Mouse (Mus musculus): ENCODE results near the gene Cntnap1. TPM values are rescaled to one million over a fixed set of nuclear protein-coding genes. Genes with fewer than 3 reads are reported as not detected.

The Cntnap1 gene
- total RNA-seq, 2 experiments from 2014 or later, result 1.2 to 1.6 TPM

- H3K27ac ChIP-seq, result no peak overlapping the region
- H3K4me3 ChIP-seq, result no peak overlapping the region
- intact Hi-C loops (cut with DNase I), result no loop called here
- no peak for DNase-seq
- TF ChIP-seq CTCF (IDR thresholded peaks at IDR 0.05), result no peak
These were observed 15.1 kb downstream of the Cntnap1 start for GRCm38 (mm10) chr11:101185441-101185840.

DNA sequence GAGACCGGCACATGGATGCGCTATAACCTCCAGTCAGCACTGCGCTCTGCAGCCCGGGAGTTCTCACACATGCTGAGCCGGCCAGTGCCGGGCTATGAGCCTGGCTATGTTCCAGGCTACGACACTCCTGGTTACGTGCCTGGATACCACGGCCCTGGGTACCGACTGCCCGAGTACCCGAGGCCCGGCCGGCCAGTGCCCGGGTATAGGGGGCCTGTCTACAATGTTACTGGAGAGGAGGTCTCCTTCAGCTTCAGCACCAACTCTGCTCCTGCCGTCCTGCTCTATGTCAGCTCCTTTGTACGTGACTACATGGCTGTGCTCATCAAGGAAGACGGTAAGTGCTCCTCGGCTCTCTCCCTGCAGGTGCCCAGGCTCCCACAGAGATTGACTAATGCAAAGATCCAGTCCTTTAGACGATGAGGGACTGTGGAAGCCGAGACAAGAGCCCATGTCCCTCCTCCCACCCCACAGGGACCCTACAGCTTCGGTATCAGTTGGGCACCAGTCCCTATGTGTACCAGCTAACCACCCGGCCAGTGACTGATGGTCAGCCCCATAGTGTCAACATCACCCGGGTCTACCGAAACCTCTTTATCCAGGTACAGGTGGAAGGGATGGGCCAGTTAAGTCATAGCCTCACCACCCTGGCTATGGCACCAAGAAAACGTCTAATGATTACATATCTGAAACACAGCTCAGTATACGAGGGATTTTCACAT is 16.4 kb downstream of the Cntnap1 start:
- DNase-seq, result no peak
- no peak overlapping the region for H3K4me3 ChIP-seq
- intact Hi-C loops (cut with DNase I), result no loop called here
- no peak overlapping the region for H3K27ac ChIP-seq
- no peak for TF ChIP-seq CTCF (IDR thresholded peaks at IDR 0.05)

DNA sequence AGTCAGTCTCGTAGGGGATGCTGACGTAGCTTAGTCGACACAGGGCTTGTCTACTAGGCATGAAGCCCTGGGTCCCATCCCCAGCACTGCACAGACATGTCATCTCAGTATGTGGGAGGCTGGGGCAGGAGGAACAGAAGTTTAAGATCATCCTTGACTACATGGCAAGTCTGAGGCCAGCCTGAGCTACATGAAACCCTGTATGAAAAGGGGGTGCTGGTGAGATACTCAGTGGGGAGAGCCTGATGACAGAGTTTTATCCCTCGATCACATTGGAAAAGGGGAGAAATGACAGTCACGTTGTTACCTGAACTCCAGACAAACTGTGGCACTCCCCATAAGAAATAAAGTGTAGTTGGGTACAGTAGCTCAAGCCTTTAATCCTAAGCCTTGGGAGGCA is 17.2 kb downstream of the Cntnap1 start:
- intact Hi-C loops (cut with DNase I), result no loop called here
- Histone ChIP-seq H3K27ac (no peak overlapping the region), H3K4me3 (no peak overlapping the region)
- no peak for DNase-seq
- TF ChIP-seq CTCF (IDR thresholded peaks at IDR 0.05), result no peak

- Histone ChIP-seq H3K4me3 (no peak overlapping the region), H3K27ac (peak overlapping the region; percentile 71; the same call in 1 of the 2 replicates)
- no peak for TF ChIP-seq CTCF (IDR thresholded peaks at IDR 0.05)
- intact Hi-C loops (cut with DNase I), result no loop called here
- DNase-seq, result no peak
These were observed 18.0 kb downstream of the Cntnap1 start for GRCm38 (mm10) chr11:101188166-101188805.

GRCm38 (mm10) chr11:101189495-101190180 is 19.3 kb downstream of the Cntnap1 start:
- Histone ChIP-seq H3K27ac (peak overlapping the region; percentile 71), H3K4me3 (no peak overlapping the region)
- peak; percentile 84 for DNase-seq
- no peak for TF ChIP-seq CTCF (IDR thresholded peaks at IDR 0.05)
- intact Hi-C loops (cut with DNase I), result no loop called here

- TF ChIP-seq CTCF (IDR thresholded peaks at IDR 0.05), result no peak
- Histone ChIP-seq H3K27ac (peak overlapping the region; percentile 71), H3K4me3 (no peak overlapping the region)
- intact Hi-C loops (cut with DNase I), result no loop called here
- DNase-seq, result no peak
These were observed 20.0 kb downstream of the Cntnap1 start for GRCm38 (mm10) chr11:101190181-101190912.

- intact Hi-C loops (cut with DNase I), result no loop called here
- TF ChIP-seq CTCF (IDR thresholded peaks at IDR 0.05), result no peak
- Histone ChIP-seq H3K27ac (peak overlapping the region; percentile 71), H3K4me3 (no peak overlapping the region)
- no peak for DNase-seq
These were observed 20.9 kb downstream of the Cntnap1 start for GRCm38 (mm10) chr11:101190913-101191907.

DNA sequence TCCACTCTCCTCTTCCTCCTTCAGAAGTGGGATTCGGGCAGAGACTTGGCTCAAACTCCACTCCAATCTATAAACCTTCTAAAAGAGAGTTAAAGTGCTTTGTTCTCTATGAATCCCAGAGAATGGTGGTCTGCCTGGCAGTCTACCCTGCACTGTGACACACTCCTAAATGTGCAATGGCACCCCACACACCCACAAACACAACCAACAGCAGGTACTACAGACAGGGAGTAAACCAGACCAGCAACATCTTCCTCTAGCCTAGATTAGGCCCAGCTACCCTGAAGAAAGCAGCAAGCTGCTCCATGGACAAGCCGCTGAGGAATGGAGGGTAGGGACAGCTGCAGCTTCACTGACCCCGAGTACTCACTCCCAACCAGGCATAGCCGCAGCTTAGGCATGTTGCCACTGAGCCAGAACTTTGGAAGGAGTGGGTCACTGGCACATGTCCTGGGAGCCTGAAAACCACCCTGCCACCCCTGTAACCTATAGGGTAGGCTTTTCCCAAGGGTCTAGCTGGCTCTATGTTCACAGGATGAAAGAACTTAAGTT is 21.7 kb downstream of the Cntnap1 start:
- no peak for DNase-seq
- Histone ChIP-seq H3K27ac (no peak overlapping the region), H3K4me3 (no peak overlapping the region)
- no peak for TF ChIP-seq CTCF (IDR thresholded peaks at IDR 0.05)
- intact Hi-C loops (cut with DNase I), result no loop called here

- no peak for DNase-seq
- TF ChIP-seq CTCF (IDR thresholded peaks at IDR 0.05), result no peak
- H3K4me3 ChIP-seq, result no peak overlapping the region
- intact Hi-C loops (cut with DNase I), result no loop called here
- no peak overlapping the region for H3K27ac ChIP-seq
These were observed 22.3 kb downstream of the Cntnap1 start for GRCm38 (mm10) chr11:101192646-101193045.

DNA sequence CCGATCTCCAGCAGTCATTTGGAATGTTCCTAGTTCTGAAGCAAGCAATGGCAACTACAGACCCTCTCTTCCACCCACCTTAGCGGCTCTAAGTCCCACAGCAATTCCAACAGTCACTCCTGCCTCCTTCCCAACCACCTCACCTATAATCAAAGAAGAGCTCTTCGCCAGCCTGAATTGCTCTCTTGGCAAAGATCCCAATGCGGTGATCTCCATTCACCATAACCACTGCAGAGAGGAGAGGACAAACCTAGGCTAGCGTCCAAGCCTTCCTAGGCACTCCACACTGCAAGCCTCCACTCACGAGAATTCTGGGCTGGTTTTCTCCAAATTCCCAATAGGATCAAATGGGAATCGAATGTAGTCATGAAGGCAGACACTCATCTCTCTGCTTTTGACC is 22.8 kb downstream of the Cntnap1 start:
- TF ChIP-seq CTCF (IDR thresholded peaks at IDR 0.05), result no peak
- H3K27ac ChIP-seq, result no peak overlapping the region
- no peak overlapping the region for H3K4me3 ChIP-seq
- no peak for DNase-seq
- intact Hi-C loops (cut with DNase I), result no loop called here

DNA sequence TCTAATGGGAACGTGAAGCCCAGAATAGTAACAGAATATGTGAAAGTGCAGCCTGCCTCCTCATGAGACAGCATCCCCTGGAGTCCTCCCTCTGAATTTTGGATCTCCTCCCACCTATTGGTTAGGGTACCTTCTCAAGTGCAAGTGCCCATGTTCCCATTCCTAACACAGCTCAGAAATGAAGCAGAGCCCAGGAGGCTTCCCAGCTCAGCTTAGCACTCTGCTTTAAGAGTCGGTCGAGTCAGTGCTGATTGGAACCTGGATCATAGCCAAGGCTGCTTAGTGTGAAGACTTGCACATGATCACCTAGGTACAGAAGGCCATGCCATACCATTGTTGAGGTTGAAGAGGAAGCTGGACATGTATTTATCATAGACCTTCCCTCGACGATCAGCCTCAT is 23.8 kb downstream of the Cntnap1 start:
- H3K27ac ChIP-seq, result no peak overlapping the region
- no peak overlapping the region for H3K4me3 ChIP-seq
- no peak for TF ChIP-seq CTCF (IDR thresholded peaks at IDR 0.05)
- no peak for DNase-seq
- intact Hi-C loops (cut with DNase I), result no loop called here

All from gastrocnemius, adult 2 months (tissue).